Mouse (Mus musculus): ENCODE measurements around the gene Eif4e1b. TPM values are rescaled to one million over a fixed set of nuclear protein-coding genes. Genes with fewer than 3 reads are reported as not detected.

Eif4e1b gene
- polyA plus RNA-seq (2015; fragmentation: Nextera tagmentation; extraction: Ambion mirVana) = not detected in 2 replicates

DNA sequence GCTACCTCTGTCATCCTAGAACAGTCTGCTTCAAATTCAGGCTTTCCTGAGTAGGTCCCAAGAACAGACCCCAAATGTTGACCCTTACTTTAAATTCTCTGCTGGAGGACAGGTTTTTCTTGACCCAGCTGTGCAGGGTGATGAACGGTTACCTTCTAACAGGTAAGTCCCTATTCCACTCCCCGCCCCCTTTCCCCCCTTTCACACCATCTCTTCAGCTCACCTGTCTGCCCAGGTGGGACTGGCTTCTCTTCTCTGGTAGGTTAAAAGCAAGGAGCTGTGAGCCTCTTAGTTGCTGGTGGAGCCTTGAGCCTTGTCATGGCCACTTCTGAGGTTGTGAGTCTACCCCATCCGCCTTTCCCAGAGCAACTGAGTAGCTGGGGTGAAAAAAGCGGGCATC is at the start of gene Eif4e1b:
Eif4e1b (plus strand) TSS at position 301 of the 400 bp plus-strand sequence.
- H3K4me2 ChIP-seq (ENCODE audit: low read length) = no peak within 1 kb of the TSS
- H3K9me3 ChIP-seq (ENCODE audit: control insufficient read depth, low read length) = no peaks in the 10 kb centered on the region
- no peak within 1 kb of the TSS for H3K9ac ChIP-seq (replicated peaks; ENCODE audit: low read depth, low read length)
- peaks cover 4% of the 10 kb centered on the region; the same call in 1 of the 2 replicates for H3K4me1 ChIP-seq (replicated peaks; ENCODE audit: control insufficient read depth, insufficient read depth, low read length)
- no peaks in the 10 kb centered on the region for H3K36me3 ChIP-seq (ENCODE audit: control insufficient read depth, insufficient read depth)
- no peak within 1 kb of the TSS for H3K27ac ChIP-seq (ENCODE audit: low read length)
- H3K27me3 ChIP-seq (replicated peaks; ENCODE audit: control insufficient read depth, insufficient read depth, low read length) = no peaks in the 10 kb centered on the region
- no peak within 1 kb of the TSS for H3K4me3 ChIP-seq (replicated peaks; ENCODE audit: low read length)
- no peak for ATAC-seq
- 91% methylated on average over 4 of the region's 4 CpGs for WGBS

DNA sequence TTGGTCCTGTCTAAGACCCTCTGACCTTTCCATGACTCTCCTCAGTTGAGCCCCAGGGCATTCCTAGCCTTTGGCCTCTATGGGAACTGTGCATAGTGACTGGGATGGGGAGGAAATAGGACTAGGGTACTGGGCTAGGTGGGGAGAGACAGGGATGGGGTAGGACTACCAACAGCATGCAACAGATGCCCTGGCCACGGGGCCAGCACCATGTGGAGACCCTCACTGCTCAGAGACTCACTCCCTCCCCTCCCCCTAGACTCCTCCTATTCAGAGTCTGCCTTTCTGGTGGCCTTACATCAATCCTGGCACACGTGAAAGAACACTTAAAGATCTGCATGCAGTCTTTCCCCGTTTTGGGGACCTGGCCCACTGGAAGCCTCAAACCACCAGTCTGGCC is 46.9 kb upstream of the Eif4e1b start:
- peaks cover 40% of the 10 kb centered on the region for H3K36me3 ChIP-seq (ENCODE audit: control insufficient read depth, insufficient read depth)
- H3K4me2 ChIP-seq (ENCODE audit: low read length) = no peak overlapping the region
- 0 out of 2 replicates have a peak, but pooled peaks cover 11% of the 10 kb centered on the region for H3K27me3 ChIP-seq (replicated peaks; ENCODE audit: control insufficient read depth, insufficient read depth, low read length)
- no peak for ATAC-seq
- H3K9me3 ChIP-seq (ENCODE audit: control insufficient read depth, low read length) = no peaks in the 10 kb centered on the region
- no peak overlapping the region for H3K9ac ChIP-seq (replicated peaks; ENCODE audit: low read depth, low read length)
- no peak overlapping the region for H3K27ac ChIP-seq (ENCODE audit: low read length)
- 30% methylated on average over 3 of the region's 3 CpGs for WGBS
- peaks cover 16% of the 10 kb centered on the region for H3K4me1 ChIP-seq (replicated peaks; ENCODE audit: control insufficient read depth, insufficient read depth, low read length)
- H3K4me3 ChIP-seq (replicated peaks; ENCODE audit: low read length) = no peak overlapping the region

DNA sequence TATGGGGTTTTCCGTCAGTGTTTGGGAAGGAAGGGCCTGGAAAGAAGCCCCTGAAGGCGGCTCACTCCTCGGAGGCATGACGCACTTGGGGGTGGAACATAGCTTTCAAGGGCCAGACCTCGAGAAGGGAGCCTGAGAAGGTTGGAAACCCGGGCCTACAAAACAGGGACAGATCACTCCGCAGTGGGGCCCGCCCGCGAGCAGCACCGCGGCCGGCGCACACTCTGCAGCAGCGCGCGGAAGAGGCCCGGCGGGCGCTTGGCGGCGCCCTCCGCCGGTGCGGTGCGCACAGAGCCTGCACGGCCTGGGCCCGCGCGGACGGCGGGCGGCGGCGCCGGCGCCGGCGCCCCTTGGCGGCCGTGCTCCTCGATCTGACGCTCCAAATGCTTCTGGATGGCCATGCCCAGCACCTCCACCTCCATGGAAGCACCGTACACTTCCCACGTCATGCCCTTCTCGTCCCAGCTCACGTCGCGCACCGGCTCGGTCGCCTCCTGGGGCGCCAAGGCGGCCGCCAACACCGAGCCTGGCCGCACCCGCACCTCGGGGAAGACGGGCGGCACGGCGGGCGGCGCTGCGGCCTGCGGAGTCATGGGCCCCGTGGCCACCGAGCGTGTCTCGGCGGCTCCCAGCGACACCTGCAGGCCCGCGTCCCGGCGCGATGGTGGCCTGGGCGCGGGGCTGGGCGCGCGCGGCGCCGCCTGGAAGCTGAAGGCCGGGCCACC is 46.1 kb upstream of the Eif4e1b start:
- Histone ChIP-seq H3K9me3 (ENCODE audit: control insufficient read depth, low read length) (no peaks in the 10 kb centered on the region), H3K27me3 (replicated peaks; ENCODE audit: control insufficient read depth, insufficient read depth, low read length) (0 out of 2 replicates have a peak, but pooled peaks cover 11% of the 10 kb centered on the region), H3K9ac (replicated peaks; ENCODE audit: low read depth, low read length) (peak overlapping the region; percentile 13; the same call in 1 of the 2 replicates), H3K4me1 (replicated peaks; ENCODE audit: control insufficient read depth, insufficient read depth, low read length) (peaks cover 16% of the 10 kb centered on the region), H3K36me3 (ENCODE audit: control insufficient read depth, insufficient read depth) (peaks cover 40% of the 10 kb centered on the region), H3K4me3 (replicated peaks; ENCODE audit: low read length) (peak overlapping the region; percentile 17; the same call in 1 of the 2 replicates), H3K4me2 (ENCODE audit: low read length) (peak overlapping the region; percentile 34), H3K27ac (ENCODE audit: low read length) (no peak overlapping the region)
- 2% methylated on average over 78 of the region's 87 CpGs for WGBS
- ATAC-seq = peak; percentile 75

DNA sequence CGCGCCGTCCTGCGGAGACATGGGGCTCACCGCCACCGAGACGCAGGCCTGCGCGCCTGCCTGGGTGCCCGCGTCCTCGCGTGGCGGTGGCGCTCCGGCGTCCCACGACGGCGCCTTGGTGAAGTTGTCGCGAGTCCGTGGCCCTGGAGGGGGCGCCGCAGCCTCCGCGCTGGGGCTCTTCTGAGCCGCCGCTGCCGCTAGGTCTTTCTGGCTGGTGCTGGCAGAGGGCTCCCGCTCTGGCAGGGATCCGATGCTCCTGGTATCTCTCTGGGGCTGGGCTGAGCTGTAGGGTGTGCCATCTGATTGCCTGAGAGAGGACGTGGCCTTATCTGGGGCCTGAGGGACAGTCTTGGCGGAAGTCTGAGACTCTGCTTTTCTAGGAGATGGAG is 45.6 kb upstream of the Eif4e1b start:
- Histone ChIP-seq H3K27ac (ENCODE audit: low read length) (no peak overlapping the region), H3K27me3 (replicated peaks; ENCODE audit: control insufficient read depth, insufficient read depth, low read length) (0 out of 2 replicates have a peak, but pooled peaks cover 11% of the 10 kb centered on the region), H3K4me2 (ENCODE audit: low read length) (peak overlapping the region; percentile 34), H3K9me3 (ENCODE audit: control insufficient read depth, low read length) (no peaks in the 10 kb centered on the region), H3K4me1 (replicated peaks; ENCODE audit: control insufficient read depth, insufficient read depth, low read length) (peaks cover 16% of the 10 kb centered on the region), H3K36me3 (ENCODE audit: control insufficient read depth, insufficient read depth) (peaks cover 40% of the 10 kb centered on the region), H3K9ac (replicated peaks; ENCODE audit: low read depth, low read length) (peak overlapping the region; percentile 13; the same call in 1 of the 2 replicates), H3K4me3 (replicated peaks; ENCODE audit: low read length) (no peak overlapping the region)
- WGBS = 6% methylated on average over 25 of the region's 34 CpGs
- ATAC-seq = 0 out of 2 replicates have a peak, but pooled peaks have one; percentile 11

DNA sequence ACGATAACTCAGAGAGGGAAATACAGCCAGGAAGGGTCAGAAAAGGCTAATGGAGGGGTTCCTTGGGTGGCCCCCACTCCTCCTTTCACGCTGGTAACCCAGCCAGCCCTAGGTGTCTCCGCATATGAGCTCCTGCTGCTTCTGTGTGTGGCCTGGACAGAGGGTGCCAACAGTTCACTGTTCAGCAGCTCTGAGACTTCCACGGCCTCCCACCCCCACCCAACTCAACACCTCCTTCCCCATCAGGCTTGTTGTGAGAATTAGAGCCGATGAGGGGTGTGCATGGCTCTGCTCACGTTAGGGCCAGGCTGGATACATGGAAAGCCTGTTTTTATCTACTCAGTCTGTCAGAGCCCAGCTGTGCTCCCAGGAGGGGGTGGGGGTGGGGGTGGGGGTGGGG is 37.7 kb upstream of the Eif4e1b start:
- Histone ChIP-seq H3K9ac (replicated peaks; ENCODE audit: low read depth, low read length) (no peak overlapping the region), H3K36me3 (ENCODE audit: control insufficient read depth, insufficient read depth) (peaks cover 5% of the 10 kb centered on the region; the same call in 1 of the 2 replicates), H3K4me2 (ENCODE audit: low read length) (peak overlapping the region; percentile 31), H3K4me3 (replicated peaks; ENCODE audit: low read length) (no peak overlapping the region), H3K9me3 (ENCODE audit: control insufficient read depth, low read length) (no peaks in the 10 kb centered on the region), H3K4me1 (replicated peaks; ENCODE audit: control insufficient read depth, insufficient read depth, low read length) (peaks cover 52% of the 10 kb centered on the region), H3K27ac (ENCODE audit: low read length) (no peak overlapping the region), H3K27me3 (replicated peaks; ENCODE audit: control insufficient read depth, insufficient read depth, low read length) (no peaks in the 10 kb centered on the region)
- ATAC-seq = no peak
- WGBS = 37% methylated on average over 6 of the region's 6 CpGs

DNA sequence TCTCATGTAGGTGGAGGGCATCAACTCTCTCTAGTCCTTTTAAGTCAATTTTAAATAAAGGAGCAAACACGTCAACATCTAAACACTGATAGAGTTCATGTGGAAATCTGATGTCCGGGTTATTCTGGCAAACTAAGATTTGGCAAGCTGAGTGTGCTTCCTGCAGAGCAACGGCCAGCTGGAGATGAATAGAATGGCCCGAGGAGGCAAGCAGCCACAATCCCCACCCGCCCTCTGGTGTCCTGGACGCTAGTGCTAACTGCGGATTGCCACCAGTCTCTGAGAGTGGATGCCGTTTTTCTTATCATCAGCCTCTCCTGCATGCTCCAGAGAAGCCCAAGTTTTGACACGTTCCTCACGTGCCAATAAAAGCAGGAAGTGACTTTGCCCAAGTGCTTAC is 36.9 kb upstream of the Eif4e1b start:
- no peak overlapping the region for H3K9ac ChIP-seq (replicated peaks; ENCODE audit: low read depth, low read length)
- no peak overlapping the region for H3K27ac ChIP-seq (ENCODE audit: low read length)
- peak overlapping the region; percentile 83 for H3K4me2 ChIP-seq (ENCODE audit: low read length)
- WGBS = 23% methylated on average over 10 of the region's 10 CpGs
- 0 out of 2 replicates have a peak overlapping the region, but pooled peaks have one; percentile 11 for H3K4me3 ChIP-seq (replicated peaks; ENCODE audit: low read length)
- no peak for ATAC-seq
- H3K36me3 ChIP-seq (ENCODE audit: control insufficient read depth, insufficient read depth) = peaks cover 2% of the 10 kb centered on the region; the same call in 1 of the 2 replicates
- peaks cover 48% of the 10 kb centered on the region for H3K4me1 ChIP-seq (replicated peaks; ENCODE audit: control insufficient read depth, insufficient read depth, low read length)
- no peaks in the 10 kb centered on the region for H3K9me3 ChIP-seq (ENCODE audit: control insufficient read depth, low read length)
- no peaks in the 10 kb centered on the region for H3K27me3 ChIP-seq (replicated peaks; ENCODE audit: control insufficient read depth, insufficient read depth, low read length)

DNA sequence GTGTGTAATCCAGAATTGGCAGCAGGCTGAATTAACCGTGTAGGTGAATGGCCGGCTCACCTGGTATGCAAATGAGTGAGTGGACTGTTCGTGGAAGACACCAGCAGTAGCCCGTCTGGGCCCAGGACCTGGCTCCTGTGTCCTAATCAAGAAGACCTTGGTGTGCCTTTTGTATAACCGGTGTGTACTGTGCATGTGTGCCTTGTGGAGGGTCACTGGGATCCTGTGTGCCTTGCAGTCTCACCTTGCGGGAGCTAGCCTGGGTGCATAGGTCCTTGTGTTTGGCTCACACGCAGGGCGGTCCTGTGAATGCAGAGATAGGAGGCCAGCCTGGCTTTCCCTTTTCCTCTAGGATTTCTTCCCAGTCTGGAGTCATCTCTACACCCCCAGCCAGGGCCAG is 35.6 kb upstream of the Eif4e1b start:
- Histone ChIP-seq H3K9ac (replicated peaks; ENCODE audit: low read depth, low read length) (peak overlapping the region; percentile 83), H3K27me3 (replicated peaks; ENCODE audit: control insufficient read depth, insufficient read depth, low read length) (no peaks in the 10 kb centered on the region), H3K27ac (ENCODE audit: low read length) (no peak overlapping the region), H3K9me3 (ENCODE audit: control insufficient read depth, low read length) (no peaks in the 10 kb centered on the region), H3K4me1 (replicated peaks; ENCODE audit: control insufficient read depth, insufficient read depth, low read length) (peaks cover 58% of the 10 kb centered on the region), H3K4me3 (replicated peaks; ENCODE audit: low read length) (peak overlapping the region; percentile 72), H3K4me2 (ENCODE audit: low read length) (peak overlapping the region; percentile 83), H3K36me3 (ENCODE audit: control insufficient read depth, insufficient read depth) (peaks cover 2% of the 10 kb centered on the region; the same call in 1 of the 2 replicates)
- 80% methylated on average over 8 of the region's 8 CpGs for WGBS
- no peak for ATAC-seq

DNA sequence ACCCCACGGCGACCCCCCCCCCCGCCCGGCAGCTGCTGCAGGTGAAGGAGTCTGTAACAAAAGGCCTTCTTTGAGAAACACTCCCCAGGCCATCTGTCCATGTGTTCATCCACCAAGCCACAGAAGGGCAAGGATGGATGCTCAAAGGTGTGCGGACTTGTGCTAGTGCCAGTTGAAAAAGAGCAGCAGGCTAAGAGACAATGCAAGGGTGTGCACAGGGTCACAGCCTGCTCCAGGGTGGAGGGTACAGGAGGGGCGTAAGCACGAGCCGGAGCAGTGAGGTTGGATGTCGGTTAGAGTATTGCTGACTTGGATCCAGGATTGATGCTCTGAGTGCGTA is 35.1 kb upstream of the Eif4e1b start:
- Histone ChIP-seq H3K4me1 (replicated peaks; ENCODE audit: control insufficient read depth, insufficient read depth, low read length) (peaks cover 59% of the 10 kb centered on the region), H3K27me3 (replicated peaks; ENCODE audit: control insufficient read depth, insufficient read depth, low read length) (no peaks in the 10 kb centered on the region), H3K9ac (replicated peaks; ENCODE audit: low read depth, low read length) (peak overlapping the region; percentile 83), H3K4me3 (replicated peaks; ENCODE audit: low read length) (peak overlapping the region; percentile 72), H3K9me3 (ENCODE audit: control insufficient read depth, low read length) (no peaks in the 10 kb centered on the region), H3K27ac (ENCODE audit: low read length) (peak overlapping the region; percentile 89), H3K4me2 (ENCODE audit: low read length) (peak overlapping the region; percentile 83), H3K36me3 (ENCODE audit: control insufficient read depth, insufficient read depth) (peaks cover 2% of the 10 kb centered on the region; the same call in 1 of the 2 replicates)
- WGBS = 25% methylated on average over 10 of the region's 10 CpGs
- peak; percentile 23; the same call in 1 of the 2 replicates for ATAC-seq

DNA sequence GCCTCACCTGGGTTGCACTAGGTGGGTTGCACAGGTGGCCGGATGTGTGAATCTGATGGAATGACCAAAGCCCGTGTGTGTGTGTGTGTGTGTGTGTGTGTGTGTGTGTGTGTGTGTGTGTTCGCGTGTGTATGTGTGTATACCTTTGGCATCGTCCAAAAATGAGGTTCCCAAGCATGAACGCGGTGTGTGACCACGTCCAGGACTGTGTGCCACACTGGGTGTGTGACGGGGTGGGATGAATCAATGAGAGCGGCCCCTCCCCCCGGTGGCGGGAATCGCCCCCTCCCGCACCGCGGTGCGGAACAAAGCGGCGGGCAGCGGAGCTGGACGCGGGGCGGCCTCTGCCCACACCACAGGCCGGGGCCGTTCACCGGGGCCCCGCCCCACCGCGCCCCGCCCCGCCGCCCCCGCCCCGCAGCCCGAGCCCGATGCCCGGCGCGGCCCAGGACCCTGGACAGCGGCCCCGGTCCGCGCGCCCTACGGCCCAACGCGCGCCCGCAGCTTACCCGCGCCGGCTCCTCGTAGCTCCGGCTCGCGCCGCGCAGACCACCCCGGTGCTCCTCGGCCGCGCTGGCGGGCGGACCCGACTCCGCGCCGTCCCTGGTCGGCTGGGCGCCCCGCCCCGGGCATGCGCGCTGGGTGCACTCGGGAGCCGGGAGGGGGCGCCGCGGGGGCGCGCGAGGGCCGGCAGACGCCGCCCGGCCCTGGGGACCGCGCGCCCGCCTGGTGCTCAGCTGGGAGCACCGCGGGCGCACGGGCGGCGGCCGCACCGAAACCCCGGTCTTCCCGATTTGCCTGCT is 34.5 kb upstream of the Eif4e1b start:
- Histone ChIP-seq H3K4me3 (replicated peaks; ENCODE audit: low read length) (peak overlapping the region; percentile 72), H3K4me1 (replicated peaks; ENCODE audit: control insufficient read depth, insufficient read depth, low read length) (peaks cover 64% of the 10 kb centered on the region), H3K4me2 (ENCODE audit: low read length) (peak overlapping the region; percentile 83), H3K36me3 (ENCODE audit: control insufficient read depth, insufficient read depth) (peaks cover 2% of the 10 kb centered on the region; the same call in 1 of the 2 replicates), H3K27me3 (replicated peaks; ENCODE audit: control insufficient read depth, insufficient read depth, low read length) (no peaks in the 10 kb centered on the region), H3K9me3 (ENCODE audit: control insufficient read depth, low read length) (no peaks in the 10 kb centered on the region), H3K27ac (ENCODE audit: low read length) (peak overlapping the region; percentile 89), H3K9ac (replicated peaks; ENCODE audit: low read depth, low read length) (peak overlapping the region; percentile 83)
- under 1% methylated on average over 82 of the region's 100 CpGs for WGBS
- peak; percentile 90 for ATAC-seq
